Mouse (Mus musculus) hindbrain, embryonic 15.5 days (tissue): ENCODE measurements around the gene Esam. TPM values are rescaled to one million over a fixed set of nuclear protein-coding genes. Genes with fewer than 3 reads are reported as not detected.
A peak's percentile ranks its signal among the peaks of the same experiment; 100 is the strongest.

Experiments
- ATAC-seq: fragments of 200-750 bp; cut with Nextera tagmentation; 2 replicates; pipeline ENCODE4 v1.8.0; 2017; ENCODE audit warnings: low read depth, moderate number of reproducible peaks, moderate TSS enrichment; ENCODE audit not compliant: low FRiP score
- H3K27ac ChIP-seq: fragments of 300-500 bp; sonication (generic); replicated peaks from 2 replicates; pipeline ENCODE4 v1.5.1; 2015; ENCODE audit warnings: mild to moderate bottlenecking, inconsistent platforms
- H3K27me3 ChIP-seq: fragments of 300-500 bp; sonication (generic); 2 replicates; pipeline ENCODE4 v1.6.1; 2015; ENCODE audit warnings: control low read depth, inconsistent platforms
- H3K36me3 ChIP-seq: fragments of 300-500 bp; sonication (generic); 2 replicates; pipeline ENCODE4 v1.6.1; 2015; ENCODE audit warnings: control low read depth, inconsistent platforms
- H3K4me1 ChIP-seq: fragments of 300-500 bp; sonication (generic); replicated peaks from 2 replicates; pipeline ENCODE4 v1.6.1; 2015; ENCODE audit warnings: control low read depth, inconsistent platforms
- H3K4me2 ChIP-seq: fragments of 300-500 bp; sonication (generic); 2 replicates; pipeline ENCODE4 v1.6.1; 2015; ENCODE audit warnings: moderate library complexity, mild to moderate bottlenecking, inconsistent platforms
- H3K4me3 ChIP-seq: fragments of 300-500 bp; sonication (generic); 2 replicates; pipeline ENCODE4 v1.5.1; 2015; ENCODE audit warnings: mild to moderate bottlenecking, inconsistent platforms
- H3K9ac ChIP-seq: fragments of 300-500 bp; sonication (generic); 2 replicates; pipeline ENCODE4 v1.6.1; 2015; ENCODE audit warnings: inconsistent platforms
- H3K9me3 ChIP-seq: fragments of 300-500 bp; sonication (generic); 2 replicates; pipeline ENCODE4 v1.6.1; 2016; ENCODE audit warnings: control low read depth, inconsistent platforms
- WGBS: fragments of 180-500 bp; shearing (Covaris S2); methylation state at CpG from one replicate; pipeline ENCODE4 v1.1.7; 2015; 5-methylcytosine and 5-hydroxymethylcytosine counted together
- polyA plus RNA-seq: library from polyadenylated mRNA; unstranded; fragments of >200 nt; fragmentation: Nextera tagmentation; extraction: Ambion mirVana; gene quantifications from 2 replicates; pipeline ENCODE4 v1.2.1, GENCODE M21; 2015

Esam gene
- polyA plus RNA-seq, 1 experiment from 2014 or later = 45.4 TPM

GRCm38 (mm10) chr9:37568605-37569214, 40.8 kb downstream of the Esam start:
- Histone ChIP-seq H3K27me3 (no peaks in the 10 kb centered on the region), H3K4me3 (no peak overlapping the region), H3K9ac (no peak overlapping the region), H3K4me2 (no peak overlapping the region), H3K27ac (no peak overlapping the region), H3K36me3 (no peaks in the 10 kb centered on the region), H3K4me1 (peaks cover 7% of the 10 kb centered on the region), H3K9me3 (no peaks in the 10 kb centered on the region)
- ATAC-seq = 0 out of 2 replicates have a peak, but pooled peaks have one; percentile 45
- 34% methylated on average over 4 of the region's 4 CpGs for WGBS

GRCm38 (mm10) chr9:37569231-37569835, 41.5 kb downstream of the Esam start:
- Histone ChIP-seq H3K9me3 (no peaks in the 10 kb centered on the region), H3K9ac (no peak overlapping the region), H3K4me1 (peaks cover 7% of the 10 kb centered on the region), H3K27me3 (no peaks in the 10 kb centered on the region), H3K36me3 (no peaks in the 10 kb centered on the region), H3K4me2 (no peak overlapping the region), H3K4me3 (no peak overlapping the region), H3K27ac (no peak overlapping the region)
- ATAC-seq = no peak
- WGBS = 85% methylated on average over 2 of the region's 2 CpGs

- ATAC-seq = no peak
- Histone ChIP-seq H3K4me3 (no peak overlapping the region), H3K4me2 (no peak overlapping the region), H3K27ac (no peak overlapping the region), H3K27me3 (no peaks in the 10 kb centered on the region), H3K4me1 (peaks cover 20% of the 10 kb centered on the region), H3K36me3 (no peaks in the 10 kb centered on the region), H3K9ac (no peak overlapping the region), H3K9me3 (no peaks in the 10 kb centered on the region)
- 63% methylated on average over 3 of the region's 3 CpGs for WGBS
Measured at GRCm38 (mm10) chr9:37572204-37572876, 44.5 kb downstream of the Esam start.

GRCm38 (mm10) chr9:37576436-37576930, 48.6 kb downstream of the Esam start:
- H3K4me2 ChIP-seq = peak overlapping the region; percentile 49
- WGBS = 29% methylated on average over 14 of the region's 14 CpGs
- H3K4me1 ChIP-seq = peaks cover 13% of the 10 kb centered on the region
- H3K27ac ChIP-seq = peak overlapping the region; percentile 66
- peak overlapping the region; percentile 18 for H3K4me3 ChIP-seq
- H3K9me3 ChIP-seq = no peaks in the 10 kb centered on the region
- peak; percentile 87 for ATAC-seq
- H3K9ac ChIP-seq = peak overlapping the region; percentile 31; the same call in 1 of the 2 replicates
- H3K36me3 ChIP-seq = no peaks in the 10 kb centered on the region
- H3K27me3 ChIP-seq = no peaks in the 10 kb centered on the region

GRCm38 (mm10) chr9:37583594-37583993, 55.7 kb downstream of the Esam start:
- Histone ChIP-seq H3K4me1 (no peaks in the 10 kb centered on the region), H3K4me2 (no peak overlapping the region), H3K4me3 (no peak overlapping the region), H3K27ac (no peak overlapping the region), H3K9me3 (no peaks in the 10 kb centered on the region), H3K27me3 (no peaks in the 10 kb centered on the region), H3K9ac (no peak overlapping the region), H3K36me3 (no peaks in the 10 kb centered on the region)
- WGBS = 85% methylated on average over 5 of the region's 5 CpGs
- no peak for ATAC-seq

- no peak overlapping the region for H3K4me3 ChIP-seq
- no peaks in the 10 kb centered on the region for H3K36me3 ChIP-seq
- H3K9ac ChIP-seq = no peak overlapping the region
- 66% methylated on average over 4 of the region's 4 CpGs for whole genome bisulfite sequencing
- ATAC-seq = peak; percentile 75; the same call in 1 of the 2 replicates
- H3K4me1 ChIP-seq = no peaks in the 10 kb centered on the region
- no peak overlapping the region for H3K4me2 ChIP-seq
- H3K9me3 ChIP-seq = no peaks in the 10 kb centered on the region
- no peak overlapping the region for H3K27ac ChIP-seq
- H3K27me3 ChIP-seq = no peaks in the 10 kb centered on the region
Measured at GRCm38 (mm10) chr9:37586718-37587117, 58.8 kb downstream of the Esam start.

Other genes starting within 250 kb of the Esam start
- 7.4 and 7.8 TPM in 2 replicates for gene Ccdc15, start 179.6 kb upstream of the Esam start, polyA plus RNA-seq
- 24.9 and 28.7 TPM in 2 replicates for gene Hepacam, start 160.7 kb upstream of the Esam start, polyA plus RNA-seq
- gene Robo4, start 126.2 kb upstream of the Esam start, polyA plus RNA-seq = 4.6 and 8.2 TPM in 2 replicates
- 13.0 and 14.1 TPM in 2 replicates for gene Robo3, start 94.8 kb upstream of the Esam start, polyA plus RNA-seq
- 27.9 and 29.7 TPM in 2 replicates for gene Msantd2, start 38.8 kb upstream of the Esam start, polyA plus RNA-seq
- 0.89 and 1.4 TPM in 2 replicates for gene Vsig2, start 11.2 kb downstream of the Esam start, polyA plus RNA-seq
- 4.1 and 5.0 TPM in 2 replicates for gene Nrgn, start 24.8 kb downstream of the Esam start, polyA plus RNA-seq
- gene Siae, start 27.6 kb downstream of the Esam start, polyA plus RNA-seq = 11.6 and 13.3 TPM in 2 replicates
- gene Spa17, start 85.6 kb downstream of the Esam start, polyA plus RNA-seq = 10.5 and 11.2 TPM in 2 replicates
- gene Tbrg1, start 129.2 kb downstream of the Esam start, polyA plus RNA-seq = 86.4 and 88.3 TPM in 2 replicates
- not detected in 2 replicates for gene Panx3, start 141.2 kb downstream of the Esam start, polyA plus RNA-seq
- gene Olfr160, start 188.2 kb downstream of the Esam start, polyA plus RNA-seq = not detected in 2 replicates
- gene Olfr874, start 217.0 kb downstream of the Esam start, polyA plus RNA-seq = not detected in 2 replicates
- gene Olfr875, start 243.8 kb downstream of the Esam start, polyA plus RNA-seq = not detected in 2 replicates